Mouse (Mus musculus): Measurements from ENCODE around the gene Nav2. TPM values are rescaled to one million over a fixed set of nuclear protein-coding genes. Genes with fewer than 3 reads are reported as not detected.

Nav2 gene
- total and polyA plus RNA-seq, 3 experiments: 20.4 to 49.9 (median 34.4) TPM

DNA sequence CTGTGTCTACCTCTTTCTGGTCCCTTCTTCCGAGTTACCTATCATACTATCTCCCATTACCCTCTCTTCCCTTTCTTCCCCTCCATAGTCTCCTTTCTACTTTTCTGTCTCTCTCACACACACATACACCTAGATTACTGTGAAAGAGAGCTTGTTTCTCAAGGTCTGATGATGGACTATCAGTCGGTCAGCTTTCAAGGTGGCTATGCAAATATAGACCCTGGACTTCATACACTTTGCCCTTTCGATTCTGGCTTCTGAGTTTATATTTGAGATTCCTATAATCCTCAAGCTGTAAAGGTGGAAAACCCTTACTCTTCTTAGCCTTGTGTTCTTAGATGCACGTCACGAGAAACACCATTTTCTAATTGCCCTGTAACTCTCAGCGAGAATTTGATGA is 515.4 kb downstream of the Nav2 start:
- TF ChIP-seq CTCF (IDR thresholded peaks at IDR 0.05) (no peak), POLR2A (IDR thresholded peaks at IDR 0.05; ENCODE audit: insufficient read depth, low read depth, low read length) (no peak), EP300 (IDR thresholded peaks at IDR 0.05; ENCODE audit: insufficient read depth, low read depth, low read length) (no peak)
- Histone ChIP-seq H3K4me3 (no peak overlapping the region), H3K27me3 (ENCODE audit: control insufficient read depth, insufficient read depth, low read length) (no peaks in the 10 kb centered on the region), H3K79me2 (replicated peaks; ENCODE audit: control insufficient read depth, insufficient read depth, low read length) (no peaks in the 10 kb centered on the region), H3K27ac (no peak overlapping the region), H3K4me1 (ENCODE audit: control insufficient read depth, insufficient read depth, low read length) (no peaks in the 10 kb centered on the region), H3K9ac (ENCODE audit: low read depth, low read length) (no peak overlapping the region), H3K36me3 (ENCODE audit: control insufficient read depth, insufficient read depth, low read length) (no peaks in the 10 kb centered on the region)
- intact Hi-C loops (cut with DNase I): no loop called here
- WGBS: 88% methylated on average over 6 of the region's 6 CpGs
- DNase-seq: no peak

DNA sequence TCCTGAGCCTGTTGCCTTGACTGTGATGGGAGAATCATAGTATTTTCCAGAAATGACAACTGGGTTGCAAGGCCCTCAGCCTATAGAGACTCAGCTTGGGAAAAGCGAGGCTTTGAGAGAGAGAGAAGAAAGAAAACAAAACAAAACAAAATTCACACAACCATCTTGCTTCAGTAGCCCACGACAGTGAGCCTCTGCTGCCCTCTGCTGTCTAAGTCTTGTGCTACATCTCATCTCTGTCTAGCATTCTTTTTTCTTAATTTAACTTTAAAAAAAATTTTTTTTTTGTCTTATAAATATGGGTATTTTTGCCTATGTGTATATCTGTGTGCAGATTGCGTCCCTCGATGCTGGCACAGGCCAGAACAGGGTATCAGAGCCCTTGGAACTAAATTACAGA is 517.5 kb downstream of the Nav2 start:
- Histone ChIP-seq H3K27me3 (ENCODE audit: control insufficient read depth, insufficient read depth, low read length) (no peaks in the 10 kb centered on the region), H3K4me1 (ENCODE audit: control insufficient read depth, insufficient read depth, low read length) (no peaks in the 10 kb centered on the region), H3K79me2 (replicated peaks; ENCODE audit: control insufficient read depth, insufficient read depth, low read length) (no peaks in the 10 kb centered on the region), H3K9ac (ENCODE audit: low read depth, low read length) (no peak overlapping the region), H3K4me3 (no peak overlapping the region), H3K36me3 (ENCODE audit: control insufficient read depth, insufficient read depth, low read length) (no peaks in the 10 kb centered on the region), H3K27ac (no peak overlapping the region)
- TF ChIP-seq EP300 (IDR thresholded peaks at IDR 0.05; ENCODE audit: insufficient read depth, low read depth, low read length) (no peak), CTCF (IDR thresholded peaks at IDR 0.05) (peak; percentile 88)
- DNase-seq: peak in 1 of 2 experiments; percentile 35
- 36% methylated on average over 4 of the region's 4 CpGs for WGBS
- intact Hi-C loops (cut with DNase I): loop anchor here (2.0 to 5.0 kb wide), 3 partner anchors 27 to 293 kb away; no protein-coding TSS in a partner anchor

DNA sequence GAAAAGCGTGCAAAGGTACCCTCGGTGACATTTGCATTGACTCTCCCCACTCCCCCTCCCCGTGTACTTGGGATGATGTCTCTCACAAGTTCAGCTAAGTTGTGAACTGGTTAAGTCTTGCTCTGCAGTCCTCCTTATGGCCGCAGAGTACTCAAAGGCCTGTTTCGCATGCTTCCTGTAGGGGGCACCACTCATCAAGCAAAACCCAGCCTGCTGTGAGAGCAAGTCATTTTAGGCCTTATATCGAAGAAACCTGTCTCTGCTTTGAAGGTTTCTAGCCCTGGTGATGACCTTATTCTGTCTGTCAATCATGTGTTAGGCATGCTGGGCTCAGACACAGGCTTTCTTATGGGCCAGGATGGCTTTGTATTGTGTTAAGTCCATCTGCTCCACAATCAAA is 519.3 kb downstream of the Nav2 start:
- Histone ChIP-seq H3K36me3 (ENCODE audit: control insufficient read depth, insufficient read depth, low read length) (no peaks in the 10 kb centered on the region), H3K27ac (no peak overlapping the region), H3K9ac (ENCODE audit: low read depth, low read length) (no peak overlapping the region), H3K4me1 (ENCODE audit: control insufficient read depth, insufficient read depth, low read length) (no peaks in the 10 kb centered on the region), H3K27me3 (ENCODE audit: control insufficient read depth, insufficient read depth, low read length) (no peaks in the 10 kb centered on the region), H3K79me2 (replicated peaks; ENCODE audit: control insufficient read depth, insufficient read depth, low read length) (no peaks in the 10 kb centered on the region), H3K4me3 (no peak overlapping the region)
- intact Hi-C loops (cut with DNase I): loop anchor here (2.0 to 5.0 kb wide), 3 partner anchors 29 to 295 kb away; no protein-coding TSS in a partner anchor
- WGBS: 41% methylated on average over 6 of the region's 6 CpGs
- TF ChIP-seq CTCF (IDR thresholded peaks at IDR 0.05): peak; percentile 67
- TF ChIP-seq EP300 (IDR thresholded peaks at IDR 0.05; ENCODE audit: insufficient read depth, low read depth, low read length): no peak
- no peak for DNase-seq

DNA sequence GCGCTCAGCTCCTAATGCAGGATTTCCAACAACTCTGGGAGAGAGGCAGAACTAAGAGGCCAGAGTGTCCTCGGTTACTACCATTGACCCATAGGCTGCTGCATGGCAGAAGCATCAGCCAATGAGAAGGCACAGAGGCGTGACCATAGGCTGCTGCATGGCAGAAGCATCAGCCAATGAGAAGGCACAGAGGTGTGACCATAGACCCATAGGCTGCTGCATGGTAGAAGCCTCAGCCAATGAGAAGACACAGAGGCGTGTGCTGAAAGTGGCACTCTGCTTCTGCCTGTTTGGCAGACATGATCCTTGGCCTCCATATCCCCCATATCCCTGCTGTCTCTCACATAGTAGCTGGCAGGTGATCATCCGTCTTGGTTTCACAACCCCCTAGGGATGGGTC is 520.4 kb downstream of the Nav2 start:
- TF ChIP-seq POLR2A (IDR thresholded peaks at IDR 0.05; ENCODE audit: insufficient read depth, low read depth, low read length) (no peak), EP300 (IDR thresholded peaks at IDR 0.05; ENCODE audit: insufficient read depth, low read depth, low read length) (no peak), CTCF (IDR thresholded peaks at IDR 0.05) (no peak)
- Histone ChIP-seq H3K9ac (ENCODE audit: low read depth, low read length) (no peak overlapping the region), H3K27ac (no peak overlapping the region), H3K4me3 (no peak overlapping the region), H3K4me1 (ENCODE audit: control insufficient read depth, insufficient read depth, low read length) (no peaks in the 10 kb centered on the region), H3K27me3 (ENCODE audit: control insufficient read depth, insufficient read depth, low read length) (no peaks in the 10 kb centered on the region), H3K79me2 (replicated peaks; ENCODE audit: control insufficient read depth, insufficient read depth, low read length) (no peaks in the 10 kb centered on the region), H3K36me3 (ENCODE audit: control insufficient read depth, insufficient read depth, low read length) (no peaks in the 10 kb centered on the region)
- no peak for DNase-seq
- intact Hi-C loops (cut with DNase I): loop anchor here (5.0 kb wide), 1 partner anchor 157 kb away; no protein-coding TSS in a partner anchor
- WGBS: 72% methylated on average over 5 of the region's 5 CpGs

DNA sequence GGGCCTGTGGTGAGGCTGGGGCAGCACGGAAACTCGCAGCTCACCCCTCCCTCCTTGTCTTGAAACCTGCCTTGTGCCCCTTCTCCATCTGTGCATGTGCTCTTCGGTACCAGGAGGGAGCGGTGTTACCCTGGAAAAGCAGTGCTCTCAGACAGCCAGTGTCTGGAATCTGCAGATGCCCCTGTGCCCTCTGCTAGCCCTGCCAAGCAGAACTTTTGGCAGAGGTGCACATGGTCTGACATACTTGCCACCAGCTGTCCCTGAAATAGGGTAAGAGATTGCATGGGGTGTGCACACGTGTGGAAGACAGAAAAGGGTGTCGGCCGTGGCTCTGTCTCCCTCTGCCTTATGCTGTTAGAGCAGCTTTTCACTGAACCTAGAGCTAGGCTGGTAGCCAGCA is 522.3 kb downstream of the Nav2 start:
- DNase-seq: peak; percentile 36 to 74

DNA sequence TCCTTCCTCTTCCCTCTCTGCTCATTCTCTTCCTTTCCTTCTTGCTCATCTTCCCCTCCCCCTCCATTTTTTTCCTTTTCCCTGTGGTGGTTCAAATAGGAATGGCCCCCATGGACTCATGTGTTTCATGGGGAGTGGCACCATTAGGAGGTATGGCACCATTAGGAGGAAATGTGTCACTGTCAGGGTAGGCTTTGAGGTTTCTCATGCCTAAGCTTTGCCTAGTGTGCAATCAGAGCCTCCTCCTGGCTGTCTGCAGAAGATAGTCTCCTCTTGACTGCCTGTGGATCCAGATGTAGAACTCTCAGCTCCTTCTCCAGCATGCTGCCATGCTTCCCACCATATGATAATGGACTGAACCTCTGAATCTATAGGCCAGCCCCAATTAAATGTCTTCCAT is 525.4 kb downstream of the Nav2 start:
- no peak overlapping the region for H3K9ac ChIP-seq (ENCODE audit: low read depth, low read length)
- H3K27me3 ChIP-seq (ENCODE audit: control insufficient read depth, insufficient read depth, low read length): no peaks in the 10 kb centered on the region
- H3K4me3 ChIP-seq: no peak overlapping the region
- no peak overlapping the region for H3K27ac ChIP-seq
- intact Hi-C loops (cut with DNase I): no loop called here
- no peaks in the 10 kb centered on the region for H3K36me3 ChIP-seq (ENCODE audit: control insufficient read depth, insufficient read depth, low read length)
- H3K79me2 ChIP-seq (replicated peaks; ENCODE audit: control insufficient read depth, insufficient read depth, low read length): no peaks in the 10 kb centered on the region
- H3K4me1 ChIP-seq (ENCODE audit: control insufficient read depth, insufficient read depth, low read length): no peaks in the 10 kb centered on the region
- TF ChIP-seq POLR2A (IDR thresholded peaks at IDR 0.05; ENCODE audit: insufficient read depth, low read depth, low read length): no peak
- TF ChIP-seq CTCF (IDR thresholded peaks at IDR 0.05): no peak
- no peak for TF ChIP-seq EP300 (IDR thresholded peaks at IDR 0.05; ENCODE audit: insufficient read depth, low read depth, low read length)
- no peak for DNase-seq

More for the DNA sequence above, 522.3 kb downstream of the Nav2 start:
- Histone ChIP-seq H3K4me1 (ENCODE audit: control insufficient read depth, insufficient read depth, low read length) (no peaks in the 10 kb centered on the region), H3K36me3 (ENCODE audit: control insufficient read depth, insufficient read depth, low read length) (no peaks in the 10 kb centered on the region), H3K27ac (no peak overlapping the region), H3K9ac (ENCODE audit: low read depth, low read length) (no peak overlapping the region), H3K79me2 (replicated peaks; ENCODE audit: control insufficient read depth, insufficient read depth, low read length) (no peaks in the 10 kb centered on the region), H3K4me3 (no peak overlapping the region), H3K27me3 (ENCODE audit: control insufficient read depth, insufficient read depth, low read length) (no peaks in the 10 kb centered on the region)
- TF ChIP-seq CTCF (IDR thresholded peaks at IDR 0.05): peak; percentile 46
- TF ChIP-seq EP300 (IDR thresholded peaks at IDR 0.05; ENCODE audit: insufficient read depth, low read depth, low read length): peak; percentile 90
- no peak for TF ChIP-seq POLR2A (IDR thresholded peaks at IDR 0.05; ENCODE audit: insufficient read depth, low read depth, low read length)
- intact Hi-C loops (cut with DNase I): no loop called here
- 66% methylated on average over 7 of the region's 7 CpGs for WGBS

Measured in heart, adult 2 months (tissue).